Mouse (Mus musculus): Measurements from ENCODE around the gene Atp10b.

- TF ChIP-seq CTCF (IDR thresholded peaks at IDR 0.05; ENCODE audit: borderline replicate concordance, insufficient read depth, low read length) (no peak), POLR2A (IDR thresholded peaks at IDR 0.05; ENCODE audit: low read depth, low read length) (no peak)
Measured at GRCm38 (mm10) chr11:43141296-43141695, 8.4 kb upstream of the Atp10b start.
